Mouse (Mus musculus) heart, adult 2 months (tissue): ENCODE measurements around the gene Naa15.

Experiments
- CTCF ChIP-seq: fragments of 200-600 bp; IDR thresholded peaks from 2 replicates; pipeline ENCODE4 v1.8.1; 2022; ENCODE audit warnings: antibody characterized with exemption, mild to moderate bottlenecking, moderate library complexity
- EP300 ChIP-seq: fragments of 200-500 bp; IDR thresholded peaks from 2 replicates; pipeline ENCODE4 v1.6.1; 2011; ENCODE audit warnings: low read depth, low read length, control low read depth; ENCODE audit not compliant: insufficient read depth
- POLR2A ChIP-seq: fragments of 200-500 bp; IDR thresholded peaks from 2 replicates; pipeline ENCODE4 v1.6.1; 2011; ENCODE audit warnings: mild to moderate bottlenecking, low read depth, low read length, control low read depth; ENCODE audit not compliant: insufficient read depth

DNA sequence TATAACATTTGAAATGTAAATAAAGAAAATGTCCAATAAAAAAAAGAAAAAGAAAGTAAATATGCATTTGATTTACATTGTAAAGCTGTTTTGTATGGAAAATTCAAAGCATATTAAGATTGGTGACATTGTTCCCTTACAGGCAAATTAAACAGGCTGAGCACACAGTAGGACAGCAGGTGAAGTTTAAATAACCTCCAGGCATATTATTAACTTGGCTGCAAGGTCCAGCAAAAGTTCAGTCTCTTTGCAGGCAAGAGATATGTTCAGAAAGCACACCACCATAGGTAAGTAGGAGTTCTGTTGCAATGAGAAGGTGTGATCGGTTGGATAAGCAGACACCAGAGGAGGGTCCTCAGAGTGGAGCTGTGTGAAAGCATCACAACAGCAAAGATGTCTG, 83.0 kb downstream of the Naa15 start:
- TF ChIP-seq CTCF (no peak), POLR2A (no peak), EP300 (no peak)
